ENCODE assay signal across 16 mouse cellular contexts in genomic region chr7:34983702-34984475, GRCm38 (mm10).
DNase-seq lines count a peak whose midpoint lies in the region; ATAC-seq lines count a peak whose summit lies in the region.
"Had no signal": no experiment of that assay in that cellular context is flagged by ENCODE, and none has a peak within 500 bp of the region (broad histone marks: within the 10 kb centered on the region; RNA-seq: fewer than 3 reads in every experiment).

No protein-coding gene starts in this region.

- no peaks in the 10 kb centered on the region for H3K36me3 ChIP-seq in kidney, embryonic 14.5 days (ENCODE audit: control insufficient read depth, insufficient read depth, low read length)
- H3K36me3 ChIP-seq: heart, embryonic 15.5 days had no signal

- no peak overlapping the region for H3K4me3 ChIP-seq in kidney, embryonic 14.5 days (ENCODE audit: low read length)
- H3K4me3 ChIP-seq: heart, embryonic 15.5 days had no signal

- no peaks in the 10 kb centered on the region for H3K9me3 ChIP-seq in kidney, embryonic 14.5 days (ENCODE audit: control insufficient read depth, low read length)
- H3K9me3 ChIP-seq: heart, embryonic 15.5 days had no signal

- peaks cover 19% of the 10 kb centered on the region for H3K4me1 ChIP-seq in kidney, embryonic 14.5 days (ENCODE audit: control insufficient read depth, insufficient read depth, low read length)

- H3K4me2 ChIP-seq in kidney, embryonic 14.5 days (replicated peaks; ENCODE audit: low read depth, low read length) = no peak overlapping the region
- H3K4me2 ChIP-seq: heart, embryonic 15.5 days had no signal

- 60% methylated on average over 4 of the region's 4 CpGs for WGBS in kidney, embryonic 14.5 days

- H3K27ac ChIP-seq in kidney, embryonic 14.5 days (ENCODE audit: low read depth, low read length) = no peak overlapping the region
- H3K27ac ChIP-seq: heart, embryonic 15.5 days had no signal

- H3K27me3 ChIP-seq in kidney, embryonic 14.5 days (ENCODE audit: control insufficient read depth, insufficient read depth, low read length) = no peaks in the 10 kb centered on the region
- H3K27me3 ChIP-seq: heart, embryonic 15.5 days had no signal

- H3K9ac ChIP-seq in kidney, embryonic 14.5 days (ENCODE audit: low read depth, low read length) = no peak overlapping the region
- H3K9ac ChIP-seq: heart, embryonic 15.5 days had no signal

- no peak for ATAC-seq in kidney, embryonic 14.5 days (ENCODE audit: low FRiP score, low TSS enrichment)
- ATAC-seq: forebrain, embryonic 14.5 days; midbrain, embryonic 16.5 days had no signal

- DNase-seq in adrenal gland, postnatal 36 days = peak; percentile 27 to 54
- no peak for DNase-seq in adrenal gland, adult 8-10 months
- peak; percentile 9 for DNase-seq in kidney, adult 9 months
- peak; percentile 32 for DNase-seq in retina, postnatal 1 day
- DNase-seq in retina, embryonic 14.5 days (ENCODE audit: low spot score) = no peak
- DNase-seq in urinary bladder, postnatal 36 days (ENCODE audit: low spot score in 2 of 2) = no peak
- DNase-seq in urinary bladder, postnatal 4 days (ENCODE audit: low spot score in 2 of 2) = no peak
- DNase-seq: cerebellum, adult 11 months; cerebellum, postnatal 14 days; left cerebral cortex, postnatal 4 days; spleen, adult 18-20 months; thymus, adult 2 months had no signal

Comparison
In these comparisons a context has a peak if more than half of its experiments do, and no peak if none do; other contexts are left out.
1. DNase-seq: peak in adrenal gland, postnatal 36 days (2 of 2), kidney, adult 9 months (single experiment) and retina, postnatal 1 day (single experiment); none in adrenal gland, adult 8-10 months (single experiment), retina, embryonic 14.5 days (single experiment), urinary bladder, postnatal 36 days (0 of 2) and urinary bladder, postnatal 4 days (0 of 2).